Mouse (Mus musculus) bone marrow macrophage, adult 2 months (primary cell): ENCODE measurements at regions not wholly inside any gene's neighbourhood (a gene's known extent, or its start where the extent isn't known, plus 50 kb on each side); places are given as distances from the start of the nearest gene placed in this dataset.

Experiments used
- CTCF ChIP-seq: IDR thresholded peaks from 2 replicates; pipeline ENCODE4 v1.5.1; 2012; ENCODE audit warnings: low read depth, mild to moderate bottlenecking, low read length, moderate library complexity
- POLR2A ChIP-seq: IDR thresholded peaks from 2 replicates; pipeline ENCODE4 v1.6.1; 2012; ENCODE audit warnings: mild to moderate bottlenecking, low read depth, low read length, borderline replicate concordance

DNA sequence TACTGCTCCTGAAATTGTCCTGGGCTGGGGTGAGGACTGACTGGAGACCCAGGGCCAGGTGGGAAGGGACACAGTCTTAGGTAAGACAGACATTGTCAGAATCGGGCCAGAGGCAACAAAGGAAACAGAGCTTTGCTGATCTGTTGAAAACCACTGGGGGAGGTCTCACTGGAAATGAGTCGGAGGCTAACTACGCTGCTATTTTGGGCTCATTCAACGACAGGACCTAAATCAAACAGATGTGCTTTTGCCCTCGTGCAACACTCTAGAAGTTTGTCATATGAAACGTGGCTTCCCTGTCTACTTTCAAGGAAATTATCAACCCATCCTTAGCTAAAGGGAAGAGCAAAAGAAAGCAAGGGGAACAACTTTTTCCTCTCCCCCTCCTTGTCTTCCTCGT is 265.3 kb downstream of the Plpp3 start:
- TF ChIP-seq POLR2A (no peak), CTCF (no peak)
